Mouse (Mus musculus) ES-Bruce4 (cell line): ENCODE results near the gene Ces3a.

ENCODE experiments used
- CTCF ChIP-seq: IDR thresholded peaks from one replicate; pipeline ENCODE4 v1.8.1; 2011; ENCODE audit warnings: low read depth, low read length
- EP300 ChIP-seq: IDR thresholded peaks from 2 replicates; pipeline ENCODE4 v1.6.1; 2011; ENCODE audit warnings: low read depth, low read length; ENCODE audit not compliant: insufficient read depth
- POLR2A ChIP-seq: IDR thresholded peaks from one replicate; pipeline ENCODE4 v1.8.1; 2011; ENCODE audit warnings: low read length; ENCODE audit not compliant: insufficient read depth

DNA sequence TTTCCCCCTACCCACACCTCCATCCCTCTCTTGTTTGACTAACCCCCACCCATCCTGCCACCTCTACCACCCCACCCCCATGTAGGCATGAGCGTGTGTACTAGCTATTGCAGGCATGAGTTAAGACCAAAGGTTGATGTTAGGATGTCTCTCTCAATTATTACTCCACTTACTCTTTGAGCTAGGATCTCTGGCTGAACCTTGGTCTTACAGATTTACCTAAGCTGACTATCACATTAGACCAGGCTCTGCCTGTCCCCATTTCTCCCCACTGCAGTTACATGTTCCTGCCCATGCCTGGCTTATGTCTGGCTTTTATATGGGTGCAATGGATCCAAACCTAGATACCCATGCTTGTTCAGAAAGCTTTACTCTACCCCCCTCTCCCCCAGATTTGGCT is 26.4 kb upstream of the Ces3a start:
- TF ChIP-seq EP300 (no peak), CTCF (no peak), POLR2A (no peak)
